Mouse (Mus musculus) heart, embryonic 11.5 days (tissue): ENCODE data around the gene Cpeb3. TPM values are rescaled to one million over a fixed set of nuclear protein-coding genes. Genes with fewer than 3 reads are reported as not detected.
"Not testable (repeated sequence)": the region's sequence is repeated elsewhere in the genome, so short reads cannot be mapped to it uniquely, and the experiment has no call there.

ENCODE experiments used
- ATAC-seq: fragments of 200-750 bp; cut with Nextera tagmentation; replicated peaks from 2 replicates; pipeline ENCODE4 v1.8.0; 2017; ENCODE audit warnings: moderate library complexity; ENCODE audit not compliant: insufficient number of reproducible peaks, low FRiP score, low TSS enrichment
- H3K27ac ChIP-seq: fragments of 300-500 bp; sonication (generic); 2 replicates; pipeline ENCODE4 v1.5.1; 2014; ENCODE audit warnings: mild to moderate bottlenecking, low read depth, low read length
- H3K27me3 ChIP-seq: fragments of 300-500 bp; sonication (generic); 2 replicates; pipeline ENCODE4 v1.6.1; 2014; ENCODE audit warnings: mild to moderate bottlenecking, low read length, mixed read lengths; ENCODE audit not compliant: control insufficient read depth, insufficient read depth
- H3K36me3 ChIP-seq: fragments of 300-500 bp; sonication (generic); 2 replicates; pipeline ENCODE4 v1.6.1; 2014; ENCODE audit warnings: mild to moderate bottlenecking, low read length, moderate library complexity, mixed read lengths; ENCODE audit not compliant: control insufficient read depth, insufficient read depth
- H3K4me1 ChIP-seq: fragments of 300-500 bp; sonication (generic); 2 replicates; pipeline ENCODE4 v1.6.1; 2014; ENCODE audit warnings: low read length; ENCODE audit not compliant: control insufficient read depth, insufficient read depth
- H3K4me2 ChIP-seq: fragments of 300-500 bp; sonication (generic); 2 replicates; pipeline ENCODE4 v1.6.1; 2014; ENCODE audit warnings: mild to moderate bottlenecking, moderate library complexity
- H3K4me3 ChIP-seq: fragments of 300-500 bp; sonication (generic); 2 replicates; pipeline ENCODE4 v1.5.1; 2014; ENCODE audit warnings: low read depth, low read length
- H3K9ac ChIP-seq: fragments of 300-500 bp; sonication (generic); 2 replicates; pipeline ENCODE4 v1.6.1; 2014; ENCODE audit warnings: mild to moderate bottlenecking, low read depth, low read length, moderate library complexity
- H3K9me3 ChIP-seq: fragments of 300-500 bp; sonication (generic); replicated peaks from 2 replicates; pipeline ENCODE4 v1.6.1; 2016; ENCODE audit warnings: low read length; ENCODE audit not compliant: control insufficient read depth
- WGBS: fragments of 180-500 bp; shearing (Covaris S2); extraction: QIAGEN DNeasy Blood & Tissue Kit; methylation state at CpG from one replicate; pipeline ENCODE4 v1.1.7; 2014; ENCODE audit not compliant: insufficient replicate concordance; 5-methylcytosine and 5-hydroxymethylcytosine counted together
- polyA plus RNA-seq: library from polyadenylated mRNA; unstranded; fragments of >200 nt; fragmentation: Nextera tagmentation; extraction: Ambion mirVana; gene quantifications from 2 replicates; pipeline ENCODE4 v1.2.1, GENCODE M21; 2014

Cpeb3 gene
- polyA plus RNA-seq, 1 experiment from 2014 or later: 4.4 TPM

DNA sequence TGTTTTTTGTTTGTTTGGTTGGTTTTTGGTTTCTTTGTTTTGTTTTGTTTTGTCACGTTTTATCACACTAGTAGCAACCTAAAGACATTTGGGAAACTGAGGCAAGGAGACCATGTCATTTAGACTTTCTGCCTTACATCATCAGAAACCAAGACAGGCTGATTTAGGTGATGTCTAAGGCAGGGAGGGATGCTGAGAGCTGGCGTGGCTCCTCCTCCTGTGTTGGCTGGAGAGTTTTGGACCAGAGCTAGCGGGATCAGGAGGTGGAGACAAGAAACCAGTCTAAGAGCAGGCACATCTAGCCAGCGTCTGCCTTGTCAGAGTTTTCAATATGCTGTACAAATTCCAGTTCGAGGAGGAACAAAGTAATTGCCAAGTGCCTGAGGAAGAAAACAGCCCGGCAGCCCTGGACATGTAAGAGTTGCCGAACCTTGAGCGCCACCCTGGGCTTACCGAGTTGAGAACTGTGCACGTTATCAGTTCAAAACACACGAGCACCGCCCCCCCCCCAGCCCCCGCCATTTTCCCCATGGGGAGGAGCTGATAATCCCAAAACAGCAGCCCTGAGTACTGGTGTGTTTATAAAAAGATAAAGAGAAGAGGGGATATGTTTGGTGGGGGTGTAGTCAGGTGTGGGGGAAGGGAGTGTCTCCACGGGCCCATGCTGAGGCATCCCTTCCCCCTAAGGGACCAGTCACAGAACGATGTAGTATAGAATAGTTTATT, 29.5 kb upstream of the Cpeb3 start:
- Histone ChIP-seq H3K4me1 (no peaks in the 10 kb centered on the region), H3K36me3 (no peaks in the 10 kb centered on the region), H3K4me3 (peak overlapping the region; percentile 12; the same call in 1 of the 2 replicates), H3K4me2 (peak overlapping the region; percentile 47), H3K27me3 (peaks cover 32% of the 10 kb centered on the region), H3K9ac (no peak overlapping the region), H3K27ac (peak overlapping the region; percentile 86), H3K9me3 (no peaks in the 10 kb centered on the region)
- peak; percentile 88 for ATAC-seq
- WGBS: 3% methylated on average over 15 of the region's 15 CpGs

DNA sequence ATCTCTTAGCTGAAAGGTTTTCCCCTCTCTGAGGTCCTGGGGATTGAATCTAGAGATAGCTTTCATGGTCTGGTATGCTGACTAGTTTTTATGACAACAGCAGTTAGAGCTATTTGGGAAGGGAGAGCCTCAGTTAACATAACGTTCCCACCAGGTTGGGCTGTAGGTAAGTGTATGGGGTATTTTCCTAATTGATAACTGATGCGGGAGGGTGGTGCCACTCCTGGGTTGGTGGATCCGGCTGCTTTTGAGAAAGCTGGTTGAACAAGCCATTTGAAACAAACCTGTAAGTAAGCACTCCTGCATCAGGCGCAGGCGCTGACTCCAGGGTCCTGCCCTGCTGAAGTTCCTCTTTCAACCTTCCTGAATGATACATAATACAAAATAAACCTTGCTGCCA, 28.9 kb upstream of the Cpeb3 start:
- H3K36me3 ChIP-seq: no peaks in the 10 kb centered on the region
- no peak overlapping the region for H3K9ac ChIP-seq
- H3K27ac ChIP-seq: peak overlapping the region; percentile 86
- no peaks in the 10 kb centered on the region for H3K4me1 ChIP-seq
- peaks cover 35% of the 10 kb centered on the region for H3K27me3 ChIP-seq
- H3K9me3 ChIP-seq: no peaks in the 10 kb centered on the region
- peak overlapping the region; percentile 47; the same call in 1 of the 2 replicates for H3K4me2 ChIP-seq
- H3K4me3 ChIP-seq: no peak overlapping the region
- 33% methylated on average over 5 of the region's 5 CpGs for WGBS
- no peak for ATAC-seq

DNA sequence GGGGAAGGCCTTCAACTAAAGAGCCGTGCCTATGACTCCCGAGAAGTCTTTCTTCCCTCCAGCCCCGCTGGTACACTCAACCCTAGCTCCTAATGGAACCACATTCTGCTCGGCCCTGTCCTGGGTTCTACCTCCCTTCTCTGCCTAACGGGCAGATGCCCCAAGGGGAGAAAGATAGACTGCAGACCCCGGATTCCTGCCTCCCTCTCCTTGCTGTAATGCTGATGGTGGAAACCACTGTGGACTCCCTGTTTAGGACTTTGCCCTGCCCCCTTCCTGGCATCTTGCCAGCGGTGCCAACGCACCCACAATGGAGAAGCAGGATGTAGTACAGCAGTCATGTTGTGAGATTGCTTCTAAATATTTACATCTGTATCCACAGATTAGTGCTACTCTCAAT, 27.4 kb upstream of the Cpeb3 start:
- Histone ChIP-seq H3K4me2 (peak overlapping the region; percentile 38), H3K27me3 (peaks cover 35% of the 10 kb centered on the region), H3K4me1 (no peaks in the 10 kb centered on the region), H3K36me3 (no peaks in the 10 kb centered on the region), H3K4me3 (no peak overlapping the region), H3K27ac (no peak overlapping the region), H3K9me3 (no peaks in the 10 kb centered on the region), H3K9ac (no peak overlapping the region)
- WGBS: 56% methylated on average over 8 of the region's 8 CpGs
- ATAC-seq: no peak

DNA sequence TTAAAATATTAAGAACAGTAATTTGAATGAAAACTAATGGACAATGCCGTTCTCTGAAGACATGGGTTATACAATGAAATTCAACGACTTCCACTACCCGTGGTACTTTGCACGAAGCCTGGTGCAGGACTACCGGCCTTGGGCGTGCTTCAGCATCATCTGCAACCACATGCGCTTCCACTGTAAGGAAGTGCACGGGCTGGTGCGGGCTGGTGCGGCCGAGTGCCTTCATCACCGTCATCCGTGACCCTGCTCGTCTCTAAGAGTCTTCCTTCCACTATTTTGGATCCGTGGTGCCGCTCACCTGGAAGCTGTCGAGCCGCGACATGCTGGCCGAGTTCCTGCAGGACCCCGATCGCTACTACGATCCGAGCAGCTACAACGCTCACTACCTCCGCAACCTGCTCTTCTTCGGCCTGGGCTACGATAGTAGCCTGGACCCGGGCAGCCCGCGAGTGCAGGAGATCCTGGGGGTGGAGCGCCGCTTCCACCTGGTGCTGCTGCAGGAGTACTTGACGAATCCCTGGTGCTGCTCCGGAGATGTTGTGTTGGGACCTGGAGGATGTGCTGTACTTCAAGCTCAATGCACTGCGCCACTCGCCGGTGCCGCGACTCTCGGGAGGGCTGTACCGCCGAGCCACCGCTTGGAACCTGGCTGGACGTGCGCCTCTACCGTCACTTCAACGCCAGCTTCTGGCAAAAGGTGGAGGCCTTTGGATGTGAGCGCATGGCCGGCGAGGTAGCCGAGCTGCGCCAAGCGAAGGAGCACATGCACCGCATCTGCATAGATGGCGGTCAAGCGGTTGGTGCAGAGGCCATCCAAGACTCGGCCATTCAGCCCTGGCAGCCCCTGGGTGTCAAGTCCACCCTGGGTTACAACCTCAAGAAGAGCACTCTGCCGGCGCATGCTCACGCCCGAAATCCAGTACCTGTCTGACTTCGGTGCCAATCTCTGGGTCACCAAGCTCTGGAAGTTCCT, 25.4 kb upstream of the Cpeb3 start:
- no peaks in the 10 kb centered on the region for H3K9me3 ChIP-seq
- peak overlapping the region; percentile 64; the same call in 1 of the 2 replicates for H3K27ac ChIP-seq
- H3K27me3 ChIP-seq: peaks cover 35% of the 10 kb centered on the region
- H3K4me2 ChIP-seq: peak overlapping the region; percentile 93
- H3K36me3 ChIP-seq: no peaks in the 10 kb centered on the region
- H3K9ac ChIP-seq: peak overlapping the region; percentile 64
- no peaks in the 10 kb centered on the region for H3K4me1 ChIP-seq
- 4% methylated on average over 63 of the region's 63 CpGs for WGBS
- H3K4me3 ChIP-seq: peak overlapping the region; percentile 52
- no peak for ATAC-seq

DNA sequence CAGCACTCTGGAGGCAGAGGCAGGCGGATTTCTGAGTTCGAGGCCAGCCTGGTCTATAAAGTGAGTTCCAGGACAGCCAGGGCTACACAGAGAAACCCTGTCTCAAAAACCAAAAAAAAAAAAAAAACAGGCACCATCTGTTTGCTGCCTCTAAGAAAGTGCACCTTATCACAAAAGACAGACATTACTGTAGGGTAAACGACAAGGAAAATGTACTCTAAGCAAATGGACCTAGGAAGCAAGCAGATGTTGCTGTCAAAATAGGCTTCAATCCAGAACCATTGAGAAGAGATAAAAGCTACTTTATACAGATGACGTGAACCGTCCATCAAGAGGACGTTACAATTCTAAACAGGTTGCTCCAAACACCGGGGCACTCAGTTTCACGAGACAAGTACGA, 24.2 kb upstream of the Cpeb3 start:
- H3K4me2 ChIP-seq, H3K9me3 ChIP-seq, H3K4me3 ChIP-seq, H3K36me3 ChIP-seq, H3K4me1 ChIP-seq, H3K9ac ChIP-seq: not testable (repeated sequence)
- peak; percentile 36; the same call in 1 of the 2 replicates for ATAC-seq
- H3K27me3 ChIP-seq: peaks cover 33% of the 10 kb centered on the region
- 68% methylated on average over 9 of the region's 9 CpGs for WGBS
- peak overlapping the region; percentile 50; the same call in 1 of the 2 replicates for H3K27ac ChIP-seq

DNA sequence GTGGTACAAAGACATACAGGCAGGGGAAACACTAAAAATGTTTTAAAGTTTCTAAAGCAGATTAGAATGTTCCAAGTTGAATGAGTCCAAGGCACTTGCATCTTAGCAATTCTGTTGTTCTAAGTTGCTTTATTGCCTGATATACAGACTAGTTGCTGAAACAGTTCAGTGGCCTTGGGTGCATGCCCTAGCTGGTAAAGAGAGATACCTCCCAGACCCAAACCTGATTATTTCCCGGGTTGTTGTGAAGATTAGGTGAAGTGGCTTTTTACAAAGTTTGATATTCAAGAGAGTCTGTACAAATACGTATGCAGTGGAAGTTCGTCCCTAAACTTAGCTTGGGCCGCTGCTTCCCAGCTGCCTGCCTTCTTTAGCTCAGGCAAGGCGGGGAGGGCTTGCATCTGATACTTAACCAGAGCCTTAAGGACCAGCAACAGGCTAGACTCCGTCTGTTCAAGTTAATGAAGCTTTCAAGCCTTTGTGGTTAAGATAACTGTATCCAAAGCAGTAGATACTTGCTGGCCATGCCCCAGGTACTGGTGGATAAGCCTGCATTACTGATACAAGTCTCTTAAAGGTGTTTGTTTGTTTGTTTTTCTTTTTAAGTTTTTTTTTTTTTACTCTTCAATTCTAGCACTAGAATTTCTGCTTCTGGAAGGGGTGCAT, 16.9 kb upstream of the Cpeb3 start:
- Histone ChIP-seq H3K4me1 (no peaks in the 10 kb centered on the region), H3K27me3 (no peaks in the 10 kb centered on the region), H3K9ac (no peak overlapping the region), H3K4me2 (no peak overlapping the region), H3K36me3 (peaks cover 11% of the 10 kb centered on the region; the same call in 1 of the 2 replicates), H3K27ac (no peak overlapping the region), H3K4me3 (no peak overlapping the region), H3K9me3 (no peaks in the 10 kb centered on the region)
- ATAC-seq: no peak
- 61% methylated on average over 6 of the region's 6 CpGs for whole genome bisulfite sequencing

DNA sequence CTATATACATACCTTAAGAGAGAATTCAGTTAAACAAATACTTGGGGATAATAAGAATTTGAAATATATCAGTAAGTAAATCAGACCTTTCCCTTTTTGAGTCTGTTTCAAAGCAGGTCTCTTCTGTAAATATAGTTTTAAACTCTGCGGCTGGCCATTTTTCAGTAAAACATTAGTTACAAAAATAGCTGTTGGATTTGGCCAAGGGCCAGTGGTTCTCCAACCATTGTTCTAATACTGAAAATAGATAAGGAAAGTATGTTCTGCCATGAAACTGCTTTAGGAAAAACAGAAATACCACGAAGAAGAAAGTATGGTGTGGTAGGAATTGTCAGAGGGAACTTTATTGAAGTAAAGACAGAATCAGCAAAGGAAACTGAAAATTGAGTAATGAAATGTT, 6.3 kb upstream of the Cpeb3 start:
- H3K4me1 ChIP-seq: peaks cover 6% of the 10 kb centered on the region
- no peak overlapping the region for H3K4me3 ChIP-seq
- H3K27ac ChIP-seq: no peak overlapping the region
- no peak for ATAC-seq
- WGBS: 34% methylated on average over 2 of the region's 2 CpGs
- H3K9ac ChIP-seq: no peak overlapping the region
- H3K9me3 ChIP-seq: no peaks in the 10 kb centered on the region
- no peaks in the 10 kb centered on the region for H3K27me3 ChIP-seq
- no peak overlapping the region for H3K4me2 ChIP-seq
- H3K36me3 ChIP-seq: peaks cover 16% of the 10 kb centered on the region

DNA sequence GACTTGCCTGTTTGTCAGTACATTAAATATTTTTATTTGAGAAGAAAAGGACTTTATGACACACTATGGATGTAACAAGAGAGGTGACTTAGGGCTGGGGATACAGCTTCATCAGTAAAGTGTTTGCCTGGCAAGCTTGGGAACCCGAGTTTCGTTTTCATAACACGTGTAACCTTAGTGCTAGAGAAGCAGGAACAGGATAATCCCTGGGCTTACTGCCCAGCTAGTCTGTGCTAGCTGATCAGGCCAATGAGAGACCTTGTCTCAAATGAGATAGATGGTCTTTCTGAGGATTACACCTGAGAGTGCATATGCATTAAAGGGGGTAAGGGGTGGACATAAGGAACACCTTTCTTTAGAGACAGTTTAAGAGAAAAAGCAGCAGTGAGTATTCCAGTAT, 3.0 kb upstream of the Cpeb3 start:
- Histone ChIP-seq H3K9me3 (no peaks in the 10 kb centered on the region), H3K27ac (no peak overlapping the region), H3K9ac (no peak overlapping the region), H3K4me1 (peaks cover 17% of the 10 kb centered on the region), H3K36me3 (peaks cover 12% of the 10 kb centered on the region), H3K4me2 (no peak overlapping the region), H3K4me3 (no peak overlapping the region), H3K27me3 (no peaks in the 10 kb centered on the region)
- ATAC-seq: no peak
- WGBS: 91% methylated on average over 3 of the region's 3 CpGs
